Mouse (Mus musculus) midbrain, postnatal 0 days (tissue): ENCODE measurements at regions not wholly inside any gene's neighbourhood (a gene's known extent, or its start where the extent isn't known, plus 50 kb on each side); places are given as distances from the start of the nearest gene placed in this dataset.

Experiments
- ATAC-seq: fragments of 200-750 bp; cut with Nextera tagmentation; 2 replicates; pipeline ENCODE4 v1.8.0; 2017; ENCODE audit warnings: moderate number of reproducible peaks, mild to moderate bottlenecking, moderate TSS enrichment, moderate library complexity; ENCODE audit not compliant: low FRiP score
- DNase-seq: peaks from one replicate; pipeline ENCODE4 v3.0.0-alpha.2; 2015; ENCODE audit warnings: low spot score
- H3K27ac ChIP-seq: fragments of 300-500 bp; sonication (generic); 2 replicates; pipeline ENCODE4 v1.5.1; 2014; ENCODE audit warnings: low read depth, mild to moderate bottlenecking, low read length, mixed read lengths
- H3K27me3 ChIP-seq: fragments of 300-500 bp; sonication (generic); 2 replicates; pipeline ENCODE4 v1.6.1; 2014; ENCODE audit warnings: low read length, control low read depth, mixed read lengths; ENCODE audit not compliant: insufficient read depth
- H3K36me3 ChIP-seq: fragments of 300-500 bp; sonication (generic); 2 replicates; pipeline ENCODE4 v1.6.1; 2014; ENCODE audit warnings: low read length, control low read depth, mixed read lengths; ENCODE audit not compliant: insufficient read depth
- H3K4me1 ChIP-seq: fragments of 300-500 bp; sonication (generic); 2 replicates; pipeline ENCODE4 v1.6.1; 2014; ENCODE audit warnings: mild to moderate bottlenecking, control low read depth, antibody characterized with exemption, low read length, mixed read lengths; ENCODE audit not compliant: insufficient read depth
- H3K4me2 ChIP-seq: fragments of 300-500 bp; sonication (generic); 2 replicates; pipeline ENCODE4 v1.6.1; 2014; ENCODE audit warnings: low read depth, mild to moderate bottlenecking, low read length, mixed read lengths; ENCODE audit not compliant: poor library complexity, severe bottlenecking
- H3K4me3 ChIP-seq: fragments of 300-500 bp; sonication (generic); 2 replicates; pipeline ENCODE4 v1.5.1; 2014; ENCODE audit warnings: low read depth, mild to moderate bottlenecking, low read length, moderate library complexity
- H3K9ac ChIP-seq: fragments of 300-500 bp; sonication (generic); replicated peaks from 2 replicates; pipeline ENCODE4 v1.6.1; 2014; ENCODE audit warnings: mild to moderate bottlenecking, low read length, moderate library complexity, mixed read lengths; ENCODE audit not compliant: poor library complexity, severe bottlenecking
- H3K9me3 ChIP-seq: fragments of 300-500 bp; sonication (generic); 2 replicates; pipeline ENCODE4 v1.6.1; 2016; ENCODE audit warnings: low read length, control low read depth
- CTCF ChIP-seq: IDR thresholded peaks from 2 replicates; pipeline ENCODE4 v1.5.1; 2016; ENCODE audit warnings: antibody characterized with exemption, mild to moderate bottlenecking
- WGBS: fragments of 180-500 bp; shearing (Covaris S2); extraction: QIAGEN DNeasy Blood & Tissue Kit; methylation state at CpG from one replicate; pipeline ENCODE4 v1.1.7; 2014; 5-methylcytosine and 5-hydroxymethylcytosine counted together

GRCm38 (mm10) chr2:178643053-178643402 is 212.7 kb downstream of the Cdh26 start:
- Histone ChIP-seq H3K27me3 (no peaks in the 10 kb centered on the region), H3K4me1 (peaks cover 2% of the 10 kb centered on the region; the same call in 1 of the 2 replicates), H3K9ac (no peak overlapping the region), H3K4me3 (no peak overlapping the region), H3K9me3 (no peaks in the 10 kb centered on the region), H3K4me2 (no peak overlapping the region), H3K36me3 (no peaks in the 10 kb centered on the region), H3K27ac (no peak overlapping the region)
- DNase-seq = no peak
- 64% methylated on average over 11 of the region's 11 CpGs for WGBS
- ATAC-seq = no peak
- no peak for TF ChIP-seq CTCF

GRCm38 (mm10) chr2:178643841-178644240 is 213.5 kb downstream of the Cdh26 start:
- no peak for ATAC-seq
- WGBS = 67% methylated on average over 4 of the region's 4 CpGs

GRCm38 (mm10) chr2:178660071-178660470 is 229.7 kb downstream of the Cdh26 start:
- Histone ChIP-seq H3K27me3 (no peaks in the 10 kb centered on the region), H3K9me3 (no peaks in the 10 kb centered on the region), H3K9ac (no peak overlapping the region), H3K27ac (no peak overlapping the region), H3K4me2 (no peak overlapping the region), H3K4me1 (0 out of 2 replicates have a peak, but pooled peaks cover 4% of the 10 kb centered on the region), H3K36me3 (no peaks in the 10 kb centered on the region), H3K4me3 (no peak overlapping the region)
- WGBS = 95% methylated on average over 2 of the region's 2 CpGs
- ATAC-seq = no peak
- TF ChIP-seq CTCF = peak; percentile 12; the same call in 1 of the 2 replicates
- no peak for DNase-seq

More at GRCm38 (mm10) chr2:178643841-178644240, 213.5 kb downstream of the Cdh26 start:
- Histone ChIP-seq H3K4me3 (no peak overlapping the region), H3K36me3 (no peaks in the 10 kb centered on the region), H3K4me1 (peaks cover 3% of the 10 kb centered on the region; the same call in 1 of the 2 replicates), H3K27me3 (no peaks in the 10 kb centered on the region), H3K27ac (no peak overlapping the region), H3K9ac (no peak overlapping the region), H3K4me2 (no peak overlapping the region), H3K9me3 (no peaks in the 10 kb centered on the region)
- DNase-seq = no peak
- TF ChIP-seq CTCF = no peak

GRCm38 (mm10) chr2:178662396-178662795 is 232.1 kb downstream of the Cdh26 start:
- no peak for TF ChIP-seq CTCF
- 70% methylated on average over 1 of the region's 1 CpGs for WGBS
- H3K4me3 ChIP-seq = no peak overlapping the region

GRCm38 (mm10) chr2:178664977-178665376 is 234.6 kb downstream of the Cdh26 start:
- Histone ChIP-seq H3K36me3 (no peaks in the 10 kb centered on the region), H3K4me1 (0 out of 2 replicates have a peak, but pooled peaks cover 4% of the 10 kb centered on the region), H3K9ac (no peak overlapping the region), H3K4me2 (no peak overlapping the region), H3K27ac (no peak overlapping the region), H3K27me3 (no peaks in the 10 kb centered on the region), H3K9me3 (no peaks in the 10 kb centered on the region), H3K4me3 (no peak overlapping the region)
- peak; percentile 81 for TF ChIP-seq CTCF
- 15% methylated on average over 4 of the region's 4 CpGs for WGBS
- 0 out of 2 replicates have a peak, but pooled peaks have one; percentile 31 for ATAC-seq
- peak; percentile 86 for DNase-seq

More at GRCm38 (mm10) chr2:178662396-178662795, 232.1 kb downstream of the Cdh26 start:
- Histone ChIP-seq H3K27me3 (no peaks in the 10 kb centered on the region), H3K9ac (no peak overlapping the region), H3K9me3 (no peaks in the 10 kb centered on the region), H3K4me1 (0 out of 2 replicates have a peak, but pooled peaks cover 4% of the 10 kb centered on the region), H3K27ac (no peak overlapping the region), H3K4me2 (no peak overlapping the region), H3K36me3 (no peaks in the 10 kb centered on the region)
- DNase-seq (no peak), ATAC-seq (no peak)

- ATAC-seq = no peak
- WGBS = 25% methylated on average over 2 of the region's 2 CpGs
- peak; percentile 34; the same call in 1 of the 2 replicates for TF ChIP-seq CTCF
- no peak for DNase-seq
- H3K27me3 ChIP-seq = no peaks in the 10 kb centered on the region
- H3K27ac ChIP-seq = no peak overlapping the region
- no peaks in the 10 kb centered on the region for H3K9me3 ChIP-seq
- H3K4me3 ChIP-seq = no peak overlapping the region
- H3K36me3 ChIP-seq = no peaks in the 10 kb centered on the region
- no peak overlapping the region for H3K9ac ChIP-seq
- no peak overlapping the region for H3K4me2 ChIP-seq
- peaks cover 7% of the 10 kb centered on the region for H3K4me1 ChIP-seq
Measured at GRCm38 (mm10) chr2:178668451-178668850, 238.1 kb downstream of the Cdh26 start.
